Mouse (Mus musculus) megakaryocyte-erythroid progenitor cell, adult 5-6 weeks (primary cell): ENCODE measurements around the gene Ahr. TPM values are rescaled to one million over a fixed set of nuclear protein-coding genes. Genes with fewer than 3 reads are reported as not detected.

Source experiments
- ATAC-seq: replicated peaks from 2 replicates; pipeline ENCODE4 v1.8.0; 2016; ENCODE audit warnings: mild to moderate bottlenecking, inconsistent platforms; ENCODE audit not compliant: severe bottlenecking, poor library complexity, low FRiP score, low TSS enrichment
- total RNA-seq, 2 experiments: library from RNA; stranded (forward) in 1 of 2; stranded (reverse) in 1 of 2; fragments of 200-1000, 215-1000 nt in 1 of 2; fragments of >200 nt in 1 of 2; fragmentation: Nextera tagmentation in 1 of 2; gene quantifications; 2 replicates each; pipeline ENCODE4 v1.2.3; 2014 to 2017

Gene Ahr
- total RNA-seq, 2 experiments from 2014 or later: 0.44 to 0.80 TPM

GRCm38 (mm10) chr12:35506383-35506782 lies 28.5 kb downstream of the Ahr start:
- no peak for ATAC-seq

DNA sequence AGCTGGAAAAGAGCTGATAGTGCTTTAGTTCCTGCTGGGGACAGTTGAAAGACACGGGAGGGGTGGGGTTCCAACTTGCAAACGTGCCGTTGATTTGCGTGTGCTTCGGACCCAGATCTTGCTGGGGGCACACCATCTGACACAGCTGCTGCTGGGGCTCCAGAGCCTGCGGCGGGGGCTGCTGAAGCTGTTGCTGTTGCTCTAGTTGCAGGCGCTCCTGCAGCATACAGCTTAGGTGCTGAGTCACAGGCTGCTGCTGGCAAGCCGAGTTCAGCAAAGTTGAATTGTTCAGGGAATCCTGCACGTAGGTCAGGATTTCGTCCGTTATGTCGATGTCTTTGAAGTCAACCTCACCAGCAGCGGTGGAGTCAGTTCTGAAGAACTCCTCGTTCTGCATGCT lies 30.8 kb downstream of the Ahr start:
- no peak for ATAC-seq

DNA sequence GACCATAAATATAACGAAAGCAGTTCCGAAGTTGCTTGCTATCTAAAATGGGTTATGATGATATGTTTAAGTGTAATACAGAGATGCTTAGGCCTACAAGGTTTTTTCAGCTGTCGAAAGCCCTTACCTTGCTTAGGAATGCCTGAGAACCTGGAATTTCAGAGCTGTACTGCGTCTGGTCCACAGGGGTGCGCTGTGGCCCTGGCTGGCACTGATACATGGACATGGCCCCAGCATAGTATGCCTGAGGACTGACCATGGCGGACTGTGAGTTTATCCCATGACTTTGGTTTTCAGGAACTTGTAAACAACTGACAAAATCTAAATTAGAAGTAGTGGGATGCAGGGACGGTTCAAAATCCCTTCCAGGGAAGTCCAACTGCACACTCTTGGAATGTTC lies 31.3 kb downstream of the Ahr start:
- no peak for ATAC-seq

GRCm38 (mm10) chr12:35501476-35501875 lies 33.4 kb downstream of the Ahr start:
- no peak for ATAC-seq

- no peak for ATAC-seq
Observed at GRCm38 (mm10) chr12:35495195-35495594, 39.6 kb downstream of the Ahr start.

DNA sequence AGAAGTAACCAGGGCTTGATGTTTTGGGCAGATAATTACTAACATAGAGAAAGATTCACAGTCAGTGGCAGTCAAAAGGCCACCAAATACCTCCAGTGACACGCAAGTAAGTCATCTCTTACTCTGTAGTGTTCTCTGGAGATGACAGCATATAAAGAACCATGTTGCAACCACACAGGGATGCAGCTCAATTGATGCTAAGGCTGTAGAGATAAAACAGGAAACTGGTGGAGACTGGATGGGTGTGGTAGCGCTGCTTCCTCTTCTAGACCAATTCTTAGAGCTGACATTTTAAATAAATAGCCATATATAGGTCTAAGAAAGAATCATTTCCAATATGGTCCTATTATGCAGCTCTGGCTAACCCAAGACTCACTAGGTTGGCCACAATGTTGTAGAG lies 54.1 kb downstream of the Ahr start:
- ATAC-seq: no peak

GRCm38 (mm10) chr12:35478906-35479305 lies 55.9 kb downstream of the Ahr start:
- ATAC-seq: no peak

GRCm38 (mm10) chr12:35463457-35463856 lies 71.4 kb downstream of the Ahr start:
- ATAC-seq: peak; percentile 61

DNA sequence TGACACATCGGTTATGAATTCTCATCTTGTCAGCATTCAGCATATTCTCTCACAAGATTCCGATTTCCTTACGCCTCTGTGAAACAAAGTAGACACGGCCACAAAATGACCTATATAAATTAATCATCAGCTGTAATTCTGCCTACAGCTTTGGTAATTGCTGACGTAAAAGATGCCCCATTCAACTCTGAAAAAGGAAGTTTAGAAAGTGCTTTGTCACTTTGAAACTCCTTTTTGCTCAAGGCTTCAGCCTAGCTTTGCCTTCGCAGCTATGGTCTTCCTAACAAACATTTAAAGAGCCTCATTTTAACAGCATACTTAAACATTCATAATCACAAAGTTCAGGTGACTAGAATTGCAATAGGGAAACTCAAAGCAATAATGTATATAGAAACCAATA lies 72.2 kb downstream of the Ahr start:
- no peak for ATAC-seq

DNA sequence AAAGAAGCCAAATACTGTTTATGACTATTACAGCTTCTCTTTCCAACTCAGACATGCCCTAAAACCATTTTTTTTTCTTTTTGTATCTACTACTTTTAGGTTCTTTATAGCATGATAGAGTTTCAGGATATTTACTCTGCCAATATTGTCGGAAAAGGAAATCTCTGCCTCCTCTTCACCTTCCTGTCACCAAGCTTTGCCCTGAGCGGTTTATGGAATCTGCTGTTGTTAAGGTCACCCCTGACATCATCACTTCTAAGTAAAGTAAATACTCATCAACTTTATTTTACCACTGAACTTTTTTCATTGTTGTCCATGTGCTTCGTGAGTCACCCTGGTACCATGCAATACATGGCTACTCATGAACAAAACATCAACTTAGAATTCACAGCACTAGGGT lies 75.2 kb downstream of the Ahr start:
- no peak for ATAC-seq
